Mouse (Mus musculus) 3T3-L1 (cell line): ENCODE data around the gene Olfr55.
A peak's percentile ranks its signal among the peaks of the same experiment; 100 is the strongest.
"Not testable (repeated sequence)": the region's sequence is repeated elsewhere in the genome, so short reads cannot be mapped to it uniquely, and the experiment has no call there.

ENCODE experiments used
- DNase-seq: peaks from one replicate; pipeline ENCODE4 v3.0.0-alpha.2; 2015; ENCODE audit warnings: low read depth, low spot score

The Olfr55 gene

DNA sequence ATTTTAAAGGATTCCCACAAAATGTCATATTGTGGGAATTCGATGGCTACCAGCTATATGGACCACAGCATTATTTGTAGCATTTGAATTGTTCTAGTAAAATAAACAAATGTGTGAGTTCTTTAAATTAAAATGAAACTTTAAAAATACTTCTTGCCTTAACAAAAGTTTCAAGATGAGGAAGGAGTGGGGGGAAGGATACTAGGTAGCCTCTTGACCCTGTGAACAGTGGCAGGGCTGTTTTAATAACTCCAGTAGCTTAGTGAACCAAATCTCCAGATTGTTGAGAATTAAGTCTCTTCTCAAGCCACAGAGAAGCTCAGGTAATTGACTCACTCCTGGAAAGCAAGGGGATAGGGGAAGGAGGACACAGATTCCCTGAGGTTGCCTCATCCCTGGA is at the start of gene Olfr55:
Gene Olfr55 (plus strand): TSS at position 301 of the 400 bp plus-strand sequence.
- not testable (repeated sequence) for DNase-seq

DNA sequence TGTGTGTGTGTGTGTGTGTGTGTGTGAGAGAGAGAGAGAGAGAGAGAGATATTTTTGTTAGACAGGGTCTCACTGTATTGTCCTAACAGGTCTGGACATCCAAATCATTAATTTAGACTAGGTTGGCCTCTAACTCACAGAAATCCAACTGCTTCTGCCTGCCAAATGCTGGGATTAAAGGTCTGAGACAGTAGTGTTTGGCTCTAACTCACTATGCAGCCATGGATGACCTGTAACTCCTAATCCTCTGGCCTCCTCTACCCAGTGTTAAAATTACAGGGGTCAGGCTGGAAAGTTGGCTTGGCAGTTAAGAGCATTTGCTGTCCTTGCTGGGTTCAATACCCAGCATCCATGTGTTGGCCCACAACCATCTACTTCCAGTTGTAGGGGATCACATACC is 43.7 kb upstream of the Olfr55 start:
- no peak for DNase-seq

DNA sequence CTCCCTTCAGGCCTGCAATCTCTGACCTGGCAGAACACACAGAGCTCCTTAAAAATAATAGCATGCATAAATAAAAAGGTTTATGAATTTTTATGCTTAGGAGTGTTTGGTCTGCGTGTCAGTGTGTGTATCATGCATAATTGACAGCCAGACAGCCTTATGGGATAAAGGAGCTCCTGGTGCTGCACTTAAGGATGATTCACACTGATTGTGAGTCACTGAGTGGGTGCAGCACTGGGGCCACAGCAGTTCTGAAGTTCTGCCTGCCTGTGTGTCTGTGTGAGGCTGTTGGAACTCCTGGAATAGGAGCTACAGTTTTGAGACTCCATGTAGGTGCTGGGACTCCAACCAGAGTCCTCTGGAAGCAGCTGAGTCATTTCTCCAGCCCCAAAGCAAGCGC is 42.0 kb upstream of the Olfr55 start:
- peak; percentile 66 for DNase-seq

DNA sequence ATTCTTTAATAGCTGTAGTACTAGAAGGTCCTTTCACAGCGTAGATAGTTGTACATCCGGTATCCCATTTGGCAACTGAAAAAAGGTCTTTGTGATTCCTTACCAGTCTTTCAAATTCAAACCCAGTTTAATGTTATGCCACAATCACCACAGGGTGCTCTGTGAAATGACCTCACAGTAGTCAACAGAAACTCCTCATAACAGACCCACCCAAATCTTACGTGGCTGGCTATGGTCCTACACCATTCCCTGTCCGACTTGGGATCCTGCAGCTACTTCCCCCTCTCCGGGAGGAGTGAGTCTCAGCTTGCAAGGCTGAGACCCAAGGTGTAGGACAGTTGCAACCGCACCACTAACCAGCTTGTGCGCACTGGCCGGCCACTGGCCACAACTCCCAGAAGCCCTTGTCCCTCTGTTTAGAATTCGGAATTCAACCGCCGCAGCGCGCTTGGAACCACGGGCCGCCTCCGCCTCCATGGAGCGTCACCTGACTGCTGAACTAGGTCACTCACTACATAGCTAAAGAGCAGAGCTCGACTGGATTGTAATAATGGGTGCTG is 28.9 kb upstream of the Olfr55 start, which contains the start of gene Morc2b:
Gene Morc2b (minus strand): TSS at position 423 of the 560 bp plus-strand sequence.
- no peak for DNase-seq

DNA sequence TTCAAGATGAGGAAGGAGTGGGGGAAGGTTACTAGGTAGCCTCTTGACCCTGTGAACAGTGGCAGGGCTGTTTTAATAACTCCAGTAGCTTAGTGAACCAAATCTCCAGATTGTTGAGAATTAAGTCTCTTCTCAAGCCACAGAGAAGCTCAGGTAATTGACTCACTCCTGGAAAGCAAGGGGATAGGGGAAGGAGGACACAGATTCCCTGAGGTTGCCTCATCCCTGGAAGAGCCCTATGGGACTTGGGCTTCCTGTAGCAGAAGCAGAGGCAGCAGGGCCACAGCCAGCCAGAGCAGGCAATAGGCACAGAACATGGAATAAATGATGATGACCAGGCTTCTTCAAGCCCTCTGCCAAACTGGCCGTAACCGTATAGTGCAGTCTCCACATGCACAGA is 22.8 kb downstream of the Olfr55 start, which contains the start of gene Olfr239:
Gene Olfr239 (plus strand): TSS at position 301 of the 400 bp plus-strand sequence.
- not testable (repeated sequence) for DNase-seq

DNA sequence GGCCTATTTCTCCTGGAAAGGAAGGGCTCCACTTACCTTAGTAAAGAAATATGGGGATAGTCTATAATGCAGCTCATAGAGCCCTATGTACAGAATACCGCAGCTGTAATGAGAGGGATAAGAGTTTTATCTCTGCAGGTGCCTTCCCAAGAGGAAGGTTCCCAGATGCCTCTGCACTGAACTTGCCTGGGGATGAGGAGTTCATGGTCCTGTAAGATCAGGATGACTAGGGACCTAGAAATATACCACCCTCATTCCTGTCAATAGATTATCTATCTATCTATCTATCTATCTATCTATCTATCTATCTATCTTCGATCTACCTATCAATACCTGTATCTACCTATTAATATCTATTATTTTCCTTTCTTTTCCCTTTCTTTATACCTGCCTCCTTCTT is 53.3 kb downstream of the Olfr55 start, which contains the start of gene Olfr1564:
Gene Olfr1564 (minus strand): TSS at position 101 of the 400 bp plus-strand sequence.
- no peak for DNase-seq
